Mouse (Mus musculus) limb, embryonic 12.5 days (tissue): ENCODE measurements at regions not wholly inside any gene's neighbourhood (a gene's known extent, or its start where the extent isn't known, plus 50 kb on each side); places are given as distances from the start of the nearest gene placed in this dataset.

Experiments
- ATAC-seq: fragments of 200-750 bp; cut with Nextera tagmentation; 2 replicates; pipeline ENCODE4 v1.8.0; 2017; ENCODE audit warnings: low read depth, moderate TSS enrichment; ENCODE audit not compliant: insufficient number of reproducible peaks, insufficient read depth, low FRiP score, low TSS enrichment
- H3K27ac ChIP-seq: fragments of 300-500 bp; sonication (generic); 2 replicates; pipeline ENCODE4 v1.5.1; 2016; ENCODE audit warnings: mild to moderate bottlenecking, moderate library complexity
- H3K27me3 ChIP-seq: fragments of 300-500 bp; sonication (generic); 2 replicates; pipeline ENCODE4 v1.6.1; 2016; ENCODE audit warnings: mild to moderate bottlenecking, moderate library complexity
- H3K36me3 ChIP-seq: fragments of 300-500 bp; sonication (generic); 2 replicates; pipeline ENCODE4 v1.6.1; 2016; ENCODE audit warnings: mild to moderate bottlenecking, moderate library complexity
- H3K4me1 ChIP-seq: fragments of 300-500 bp; sonication (generic); replicated peaks from 2 replicates; pipeline ENCODE4 v1.6.1; 2016
- H3K4me2 ChIP-seq: fragments of 300-500 bp; sonication (generic); 2 replicates; pipeline ENCODE4 v1.6.1; 2016; ENCODE audit warnings: mild to moderate bottlenecking, moderate library complexity
- H3K4me3 ChIP-seq: fragments of 300-500 bp; sonication (generic); replicated peaks from 2 replicates; pipeline ENCODE4 v1.5.1; 2016; ENCODE audit warnings: mild to moderate bottlenecking
- H3K9ac ChIP-seq: fragments of 300-500 bp; sonication (generic); replicated peaks from 2 replicates; pipeline ENCODE4 v1.6.1; 2016; ENCODE audit warnings: mild to moderate bottlenecking, moderate library complexity
- H3K9me3 ChIP-seq: fragments of 300-500 bp; sonication (generic); 2 replicates; pipeline ENCODE4 v1.6.1; 2016; ENCODE audit warnings: mild to moderate bottlenecking, moderate library complexity
- WGBS: fragments of 180-500 bp; shearing (Covaris S2); methylation state at CpG from one replicate; pipeline ENCODE4 v1.1.7; 2016; 5-methylcytosine and 5-hydroxymethylcytosine counted together

- Histone ChIP-seq H3K27me3 (no peaks in the 10 kb centered on the region), H3K4me1 (0 out of 2 replicates have a peak, but pooled peaks cover 5% of the 10 kb centered on the region), H3K36me3 (no peaks in the 10 kb centered on the region), H3K4me2 (no peak overlapping the region), H3K9me3 (no peaks in the 10 kb centered on the region), H3K27ac (no peak overlapping the region), H3K9ac (no peak overlapping the region), H3K4me3 (no peak overlapping the region)
- no peak for ATAC-seq
Observed at GRCm38 (mm10) chr14:111297796-111298195, 377.1 kb upstream of the Slitrk5 start.

DNA sequence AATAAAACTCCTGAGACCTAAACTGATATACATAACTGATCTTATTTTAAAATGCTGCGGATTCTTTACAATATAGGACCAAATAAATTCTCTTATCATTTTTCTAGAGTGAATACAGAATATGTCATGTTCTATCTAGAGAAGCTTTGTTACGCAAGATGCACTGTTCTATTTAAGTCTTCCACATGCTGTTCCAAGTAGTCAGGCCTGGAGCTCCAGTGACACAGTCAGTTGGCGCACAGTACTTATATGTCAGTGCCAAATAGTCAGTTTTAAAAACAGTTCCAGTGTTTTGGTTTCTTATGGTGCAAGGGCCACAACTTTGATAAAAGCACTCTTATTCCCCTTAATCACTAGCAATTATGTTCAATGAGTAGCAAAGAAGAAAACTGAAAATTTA, 344.3 kb upstream of the Slitrk5 start:
- Histone ChIP-seq H3K27ac (no peak overlapping the region), H3K9ac (no peak overlapping the region), H3K36me3 (no peaks in the 10 kb centered on the region), H3K9me3 (no peaks in the 10 kb centered on the region), H3K4me3 (no peak overlapping the region), H3K27me3 (no peaks in the 10 kb centered on the region), H3K4me2 (no peak overlapping the region), H3K4me1 (no peaks in the 10 kb centered on the region)
- WGBS, result 85% methylated on average over 3 of the region's 3 CpGs
- no peak for ATAC-seq

DNA sequence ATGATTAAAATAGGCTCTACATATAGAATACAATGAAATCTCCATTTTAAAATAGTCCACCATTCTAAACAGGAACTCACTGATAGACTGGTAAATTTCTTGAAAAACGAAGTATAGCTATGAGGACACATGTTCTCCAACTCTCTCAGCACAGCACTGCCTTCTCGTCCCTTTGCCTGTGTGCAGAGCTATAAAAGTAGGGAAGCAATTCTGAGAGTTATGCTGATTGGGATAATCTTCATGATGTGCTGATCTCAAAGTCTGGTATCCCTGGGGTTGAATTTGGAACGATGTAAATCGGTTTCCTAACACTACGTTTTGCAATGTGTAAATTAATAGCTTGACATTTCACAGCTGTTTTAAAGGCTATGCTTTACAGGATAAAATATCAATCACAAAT, 321.4 kb upstream of the Slitrk5 start:
- Histone ChIP-seq H3K27ac (no peak overlapping the region), H3K4me2 (no peak overlapping the region), H3K9ac (no peak overlapping the region), H3K4me3 (no peak overlapping the region), H3K9me3 (no peaks in the 10 kb centered on the region), H3K27me3 (no peaks in the 10 kb centered on the region), H3K36me3 (no peaks in the 10 kb centered on the region), H3K4me1 (no peaks in the 10 kb centered on the region)
- ATAC-seq, result no peak
- WGBS, result 79% methylated on average over 5 of the region's 5 CpGs

DNA sequence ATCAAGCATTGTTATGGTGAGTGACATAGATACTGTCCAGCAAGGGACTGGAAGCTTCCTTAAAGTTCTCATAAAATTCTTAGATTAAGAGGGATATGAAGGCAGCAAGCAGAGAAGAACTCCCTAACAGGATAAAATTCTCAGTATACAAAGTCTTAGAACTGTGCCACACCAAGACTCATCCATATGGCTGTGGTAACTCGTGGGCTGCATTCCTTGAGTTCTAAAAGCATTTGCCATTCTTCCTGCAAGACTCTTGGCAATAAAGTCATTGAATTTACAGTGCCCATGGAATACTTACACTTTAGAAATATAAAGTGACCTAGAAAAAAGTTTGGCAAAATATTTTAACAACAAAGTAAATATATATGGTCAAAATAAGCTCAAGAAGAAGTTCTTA, 278.1 kb upstream of the Slitrk5 start:
- WGBS, result 51% methylated on average over 1 of the region's 1 CpGs
- Histone ChIP-seq H3K4me2 (no peak overlapping the region), H3K36me3 (no peaks in the 10 kb centered on the region), H3K27me3 (no peaks in the 10 kb centered on the region), H3K9me3 (no peaks in the 10 kb centered on the region), H3K4me3 (no peak overlapping the region), H3K27ac (no peak overlapping the region), H3K9ac (no peak overlapping the region), H3K4me1 (peaks cover 17% of the 10 kb centered on the region)
- no peak for ATAC-seq

DNA sequence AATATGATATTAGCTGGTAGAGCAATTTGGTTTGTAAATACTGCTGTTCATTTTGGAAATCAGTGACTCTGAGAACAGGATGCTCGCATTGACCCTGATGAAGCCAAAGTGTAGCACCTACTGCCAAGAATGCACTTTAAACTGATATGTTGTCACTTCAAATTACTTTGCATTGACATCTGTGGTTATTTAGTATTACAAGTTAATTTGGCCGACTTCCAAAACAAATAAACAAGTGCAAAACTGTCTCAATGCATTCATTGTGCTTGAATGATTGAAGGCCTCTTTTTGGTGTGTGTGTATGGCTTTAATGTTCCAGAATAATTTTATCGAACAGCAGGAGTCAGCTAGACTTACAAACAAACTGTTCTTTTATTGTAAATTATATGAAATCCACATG, 274.1 kb upstream of the Slitrk5 start:
- H3K4me1 ChIP-seq, result 0 out of 2 replicates have a peak, but pooled peaks cover 9% of the 10 kb centered on the region
- no peak overlapping the region for H3K4me2 ChIP-seq
- no peaks in the 10 kb centered on the region for H3K36me3 ChIP-seq
- no peaks in the 10 kb centered on the region for H3K9me3 ChIP-seq
- WGBS, result 58% methylated on average over 3 of the region's 3 CpGs
- no peak for ATAC-seq
- no peaks in the 10 kb centered on the region for H3K27me3 ChIP-seq
- no peak overlapping the region for H3K4me3 ChIP-seq
- no peak overlapping the region for H3K9ac ChIP-seq
- no peak overlapping the region for H3K27ac ChIP-seq

DNA sequence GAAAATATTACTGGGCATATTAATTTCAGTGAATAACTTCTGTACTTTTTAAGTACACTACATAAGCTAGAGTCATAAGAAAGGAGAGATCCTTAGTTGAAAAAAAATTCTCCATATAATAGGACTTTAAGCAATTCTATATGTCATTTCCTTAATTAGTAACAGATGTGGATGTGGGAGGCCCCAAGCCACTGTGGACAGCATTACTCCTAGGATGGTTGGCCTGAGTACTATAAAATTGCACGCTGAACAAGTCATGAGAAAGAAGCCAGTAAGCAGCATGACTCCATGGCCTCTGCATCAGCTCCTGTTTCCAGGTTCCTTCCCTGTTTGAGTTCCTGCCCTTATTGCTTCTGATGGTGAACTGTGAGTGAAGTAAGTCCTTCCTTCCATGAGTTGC, 272.4 kb upstream of the Slitrk5 start:
- ATAC-seq, result 0 out of 2 replicates have a peak, but pooled peaks have one; percentile 17
- no peaks in the 10 kb centered on the region for H3K9me3 ChIP-seq
- no peaks in the 10 kb centered on the region for H3K36me3 ChIP-seq
- 0 out of 2 replicates have a peak, but pooled peaks cover 1% of the 10 kb centered on the region for H3K4me1 ChIP-seq
- H3K4me3 ChIP-seq, result no peak overlapping the region
- 20% methylated on average over 1 of the region's 1 CpGs for WGBS
- no peak overlapping the region for H3K27ac ChIP-seq
- H3K4me2 ChIP-seq, result no peak overlapping the region
- H3K9ac ChIP-seq, result no peak overlapping the region
- no peaks in the 10 kb centered on the region for H3K27me3 ChIP-seq

GRCm38 (mm10) chr14:111403555-111403954, 271.3 kb upstream of the Slitrk5 start:
- H3K27ac ChIP-seq, result no peak overlapping the region

GRCm38 (mm10) chr14:111413543-111413942, 261.4 kb upstream of the Slitrk5 start:
- Histone ChIP-seq H3K4me2 (no peak overlapping the region), H3K9me3 (no peaks in the 10 kb centered on the region), H3K27me3 (no peaks in the 10 kb centered on the region), H3K4me3 (no peak overlapping the region), H3K4me1 (no peaks in the 10 kb centered on the region), H3K36me3 (no peaks in the 10 kb centered on the region), H3K9ac (no peak overlapping the region), H3K27ac (no peak overlapping the region)
- no peak for ATAC-seq
- WGBS, result 78% methylated on average over 3 of the region's 3 CpGs

More at GRCm38 (mm10) chr14:111403555-111403954, 271.3 kb upstream of the Slitrk5 start:
- no peaks in the 10 kb centered on the region for H3K4me1 ChIP-seq
- H3K9me3 ChIP-seq, result no peaks in the 10 kb centered on the region
- ATAC-seq, result no peak
- no peak overlapping the region for H3K4me3 ChIP-seq
- WGBS, result 78% methylated on average over 1 of the region's 1 CpGs
- no peaks in the 10 kb centered on the region for H3K36me3 ChIP-seq
- no peaks in the 10 kb centered on the region for H3K27me3 ChIP-seq
- H3K9ac ChIP-seq, result no peak overlapping the region
- H3K4me2 ChIP-seq, result no peak overlapping the region

GRCm38 (mm10) chr14:111418531-111418930, 256.4 kb upstream of the Slitrk5 start:
- 86% methylated on average over 3 of the region's 3 CpGs for WGBS
- Histone ChIP-seq H3K36me3 (no peaks in the 10 kb centered on the region), H3K4me3 (no peak overlapping the region), H3K9me3 (no peaks in the 10 kb centered on the region), H3K9ac (no peak overlapping the region), H3K27ac (no peak overlapping the region), H3K27me3 (no peaks in the 10 kb centered on the region), H3K4me2 (no peak overlapping the region), H3K4me1 (no peaks in the 10 kb centered on the region)
- ATAC-seq, result no peak

DNA sequence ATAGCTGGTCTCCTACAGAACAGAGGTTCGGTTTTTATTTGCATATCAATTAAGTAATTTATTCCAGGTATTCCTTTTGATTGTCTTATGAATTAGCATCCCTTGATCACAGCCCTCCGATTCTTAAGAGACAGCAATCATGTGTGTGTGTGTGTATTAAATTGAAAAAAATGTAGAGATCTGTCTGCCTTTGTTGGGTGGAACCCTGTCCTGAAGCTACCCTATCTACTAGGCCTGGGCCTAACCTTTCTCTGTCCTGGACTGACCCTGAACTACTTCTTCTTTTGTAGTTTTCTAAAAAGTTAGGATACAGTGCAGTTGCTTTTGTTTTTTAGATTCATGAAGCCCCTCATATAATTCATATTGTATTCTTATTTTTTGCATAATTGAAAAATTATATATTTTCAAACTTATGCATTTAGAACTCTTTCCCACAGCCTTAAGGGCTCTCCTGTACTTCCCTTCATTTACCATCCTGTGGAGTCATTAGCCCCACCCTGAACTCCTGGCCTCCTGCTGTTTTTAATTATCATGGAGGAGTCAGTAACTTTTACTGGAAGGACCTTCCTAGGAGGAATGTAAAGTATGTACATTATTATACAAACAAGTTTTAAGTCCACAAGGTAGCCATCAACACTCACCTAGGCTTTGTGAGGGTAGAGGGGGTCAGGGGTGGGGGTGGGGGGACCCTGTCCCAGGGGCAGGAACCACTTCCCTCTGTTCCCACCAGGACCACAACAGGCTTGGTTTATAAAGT, 245.6 kb upstream of the Slitrk5 start:
- no peaks in the 10 kb centered on the region for H3K4me1 ChIP-seq
- H3K27me3 ChIP-seq, result no peaks in the 10 kb centered on the region
- no peaks in the 10 kb centered on the region for H3K9me3 ChIP-seq
- H3K27ac ChIP-seq, result no peak overlapping the region
- WGBS, result 98% methylated on average over 2 of the region's 2 CpGs
- H3K9ac ChIP-seq, result no peak overlapping the region
- H3K36me3 ChIP-seq, result no peaks in the 10 kb centered on the region
- H3K4me3 ChIP-seq, result no peak overlapping the region
- H3K4me2 ChIP-seq, result no peak overlapping the region
- ATAC-seq, result peak; percentile 82
